Mouse (Mus musculus): ENCODE measurements at regions not wholly inside any gene's neighbourhood (a gene's known extent, or its start where the extent isn't known, plus 50 kb on each side); places are given as distances from the start of the nearest gene placed in this dataset.

DNA sequence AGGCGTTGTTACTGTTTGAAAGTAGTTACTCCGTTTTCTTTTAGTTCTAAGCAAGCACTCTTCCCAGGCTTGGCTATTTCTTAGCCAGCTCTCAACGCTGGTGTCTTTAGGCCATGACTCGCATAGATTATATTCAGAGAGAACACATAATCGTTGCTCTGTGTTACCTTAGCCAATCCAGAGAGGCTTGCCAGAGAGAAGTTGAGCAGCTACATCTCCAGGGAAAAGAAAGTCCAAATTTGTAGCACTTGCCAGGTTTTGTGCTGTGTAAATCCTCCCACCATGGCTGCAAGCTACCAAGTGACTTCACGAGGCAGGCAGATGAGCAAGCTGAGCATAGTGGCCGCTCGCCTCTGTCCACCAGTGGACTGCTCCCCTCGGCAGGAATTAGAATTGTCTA, 163.3 kb upstream of the Fn1 start:
- DNase-seq, result no peak

DNA sequence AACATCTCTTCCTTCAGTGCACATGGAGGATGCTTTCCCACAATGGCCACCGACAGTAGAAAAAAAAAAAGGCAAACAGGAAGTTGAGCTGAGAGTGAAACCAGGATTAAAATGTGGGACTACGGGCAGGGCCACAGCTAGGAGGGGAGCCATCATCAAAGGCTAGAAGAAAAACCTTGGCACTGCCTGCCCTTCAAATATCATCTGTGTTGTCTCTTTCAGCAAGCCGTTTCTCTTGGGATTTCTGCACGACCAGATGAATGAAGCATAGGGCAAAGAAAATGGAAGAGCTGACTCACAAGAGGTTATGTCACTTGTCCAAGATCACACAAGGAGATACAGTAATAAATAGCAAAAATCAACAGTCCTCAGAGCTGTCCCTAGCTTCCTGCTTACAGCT, 161.1 kb upstream of the Fn1 start:
- DNase-seq, result no peak

DNA sequence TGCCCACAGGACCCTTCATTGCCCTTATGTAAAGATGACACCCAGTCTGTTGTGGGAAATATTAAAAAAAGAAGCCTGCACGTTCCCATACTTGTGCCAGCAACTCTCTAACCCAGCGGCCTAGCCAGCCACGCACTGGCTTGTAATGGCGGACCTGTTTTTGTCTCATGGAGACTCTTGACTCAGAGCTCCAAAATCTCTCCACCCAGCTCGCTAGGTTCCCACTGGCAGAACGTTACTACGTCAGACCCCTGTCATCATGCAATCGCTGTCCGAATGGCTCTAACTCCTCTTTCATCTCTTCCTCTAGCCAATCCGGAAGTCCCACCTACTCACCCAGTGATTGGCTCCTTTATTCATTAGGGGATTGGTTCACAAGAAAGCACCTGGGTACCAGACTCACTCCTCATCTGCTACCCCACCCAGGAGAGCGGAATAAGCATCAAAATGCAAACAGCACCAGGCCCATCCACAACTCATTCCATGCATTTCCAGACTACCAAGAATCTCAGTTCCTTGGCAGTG, 159.2 kb upstream of the Fn1 start:
- no peak for DNase-seq

DNA sequence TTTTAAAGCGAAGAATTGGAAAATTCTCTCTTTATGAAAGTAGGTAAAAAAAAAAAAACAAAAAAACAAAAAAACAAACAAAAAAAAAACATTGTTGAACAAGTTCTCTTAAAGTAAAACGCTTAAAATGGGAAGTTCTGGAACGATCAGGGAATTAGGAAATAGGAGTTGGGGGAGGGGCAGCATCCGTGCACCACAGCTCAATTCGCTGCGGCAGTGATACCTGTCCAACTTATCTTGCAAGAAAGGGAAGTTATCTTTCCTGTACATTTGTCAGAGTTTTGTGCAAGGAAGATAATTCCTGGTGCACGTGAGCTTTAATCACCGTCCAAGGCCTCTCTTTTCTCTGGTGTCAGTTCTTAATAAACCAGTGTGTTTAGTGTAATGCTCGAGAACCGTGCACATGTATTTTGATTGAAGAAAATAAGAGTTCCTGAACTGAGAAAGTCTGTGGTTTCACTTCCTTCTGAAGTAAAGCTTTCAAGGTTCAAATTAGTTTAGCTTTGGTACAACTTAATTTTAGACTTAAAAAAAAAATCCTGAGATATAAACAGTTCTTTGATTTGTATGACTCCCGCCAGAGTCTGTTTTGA, 158.3 kb upstream of the Fn1 start:
- no peak for DNase-seq

DNA sequence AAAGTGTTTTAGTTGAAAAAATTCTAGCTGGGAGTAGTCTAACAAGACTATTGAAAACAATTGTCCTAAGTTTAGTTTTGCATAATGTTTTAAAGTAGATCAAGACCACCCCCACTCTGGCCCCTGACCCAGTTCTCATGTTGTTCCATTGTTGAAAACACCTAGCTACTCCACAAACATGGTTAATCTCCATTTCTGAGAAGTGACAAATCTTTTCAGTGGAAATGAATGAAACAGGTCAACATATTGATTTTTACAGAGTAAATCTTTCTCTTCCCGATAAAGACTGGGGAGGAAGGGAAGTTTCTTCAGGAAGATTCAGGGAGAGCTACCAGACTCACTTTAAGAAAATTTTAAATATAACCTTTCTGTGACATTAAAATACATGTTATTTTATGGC, 155.0 kb upstream of the Fn1 start:
- DNase-seq, result no peak

DNA sequence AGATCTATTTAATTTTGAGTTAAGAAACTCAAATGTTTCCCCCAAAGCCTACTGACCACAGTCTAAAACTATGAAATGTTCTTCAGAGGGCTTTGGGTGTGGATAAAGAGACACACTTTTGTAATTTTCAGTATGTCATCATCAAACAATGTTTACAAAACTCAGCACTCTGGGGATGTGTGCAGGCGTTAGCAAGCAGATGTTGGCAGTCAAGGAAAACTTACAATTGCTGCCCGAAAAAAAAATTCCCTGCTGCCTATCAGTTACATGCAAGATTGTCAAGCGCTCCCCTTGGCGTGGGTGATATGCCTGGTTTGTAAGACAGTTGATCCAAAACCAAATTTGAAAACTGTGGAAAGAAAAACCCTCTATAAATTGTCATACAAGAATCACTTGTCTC, 154.6 kb upstream of the Fn1 start:
- DNase-seq, result no peak

DNA sequence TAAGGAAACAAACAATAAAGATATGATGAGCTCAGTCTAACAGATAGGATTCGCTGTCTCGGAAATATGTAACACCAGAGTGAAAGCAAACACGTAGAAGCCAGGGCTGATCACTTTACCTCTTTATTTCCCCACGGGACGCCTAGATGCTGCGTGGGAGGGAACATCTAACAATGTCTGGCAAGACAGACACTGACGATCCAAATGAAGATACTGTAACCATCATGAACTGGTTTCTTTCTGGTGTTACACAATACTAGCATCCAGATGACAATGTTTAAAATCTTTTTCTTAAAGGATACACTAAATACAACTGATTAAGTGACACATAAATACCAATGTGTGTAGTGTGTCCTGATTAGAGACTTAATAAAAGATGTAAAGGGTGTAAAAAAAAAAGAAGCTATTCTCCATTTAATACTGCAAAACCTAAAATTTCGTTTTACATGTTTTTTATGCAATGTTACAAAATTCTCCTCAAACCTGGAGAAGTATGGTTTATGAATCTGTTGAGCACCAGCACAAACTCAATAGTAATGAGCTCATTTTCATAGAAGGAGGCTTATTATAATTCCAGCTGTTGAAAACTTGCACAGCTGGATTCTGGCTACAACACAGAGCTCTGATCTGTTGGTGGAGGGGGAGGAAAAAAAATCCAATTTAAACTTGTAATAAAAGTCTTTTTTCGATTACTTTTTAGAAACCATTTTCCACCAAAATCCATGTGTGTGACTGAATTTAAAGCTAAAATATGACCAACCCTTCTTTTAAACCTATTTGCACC, 148.5 kb upstream of the Fn1 start:
- DNase-seq, result no peak

DNA sequence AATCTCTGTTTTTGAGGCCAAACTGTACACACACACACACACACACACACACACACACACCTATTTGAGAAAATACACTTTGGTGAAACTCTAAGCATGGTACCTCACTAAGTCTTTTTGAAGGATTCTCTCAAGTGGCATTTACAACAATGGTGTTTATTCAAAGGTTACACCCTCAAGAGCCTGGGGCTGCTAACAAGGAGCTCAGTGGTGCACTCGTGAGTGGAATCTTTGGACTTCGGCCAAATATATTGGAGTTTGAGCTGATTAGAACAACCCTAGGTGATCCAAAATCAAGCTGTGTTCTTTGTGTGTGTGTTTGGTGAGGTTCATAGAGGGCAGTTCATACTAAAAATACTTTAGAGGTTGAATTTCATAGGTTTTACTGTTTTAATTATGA, 147.6 kb upstream of the Fn1 start:
- DNase-seq, result no peak

DNA sequence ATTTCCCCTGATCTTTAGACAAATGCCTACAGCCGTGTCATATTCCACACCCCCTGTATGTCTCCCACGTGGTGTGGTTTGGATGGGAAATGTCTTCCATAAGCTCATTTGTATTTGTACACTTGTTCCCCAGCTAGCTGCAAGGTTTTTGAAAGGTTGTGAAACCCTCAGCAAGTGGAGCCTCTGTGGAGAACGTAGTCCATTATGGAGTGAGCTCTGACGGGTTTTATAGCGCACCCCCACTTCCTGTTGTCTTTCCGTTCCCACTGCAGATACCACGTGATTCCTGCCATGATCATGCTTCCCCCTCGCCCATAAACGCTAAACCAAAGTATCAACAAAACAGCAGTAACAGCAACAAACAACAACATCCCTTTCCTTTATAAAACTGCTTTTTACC, 145.6 kb upstream of the Fn1 start:
- DNase-seq, result no peak

DNA sequence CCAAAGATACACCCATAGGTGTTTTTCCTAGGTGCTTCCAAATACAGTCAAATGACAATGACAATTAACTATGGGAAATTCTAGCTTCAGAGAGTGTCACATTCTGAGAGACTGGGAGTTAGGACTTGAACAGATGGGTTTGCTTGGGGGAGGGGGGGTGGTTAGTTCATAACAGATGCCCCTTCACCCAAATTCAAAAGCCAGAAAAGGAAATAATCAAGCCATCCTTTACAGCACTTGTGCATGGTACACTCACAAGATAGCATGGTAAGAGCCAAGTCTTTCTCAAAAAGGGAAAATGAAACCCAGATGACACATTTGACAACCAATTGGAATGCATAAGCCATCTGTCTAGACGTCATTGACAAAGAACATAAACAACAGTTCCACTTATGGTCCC, 135.4 kb upstream of the Fn1 start:
- no peak for DNase-seq

DNA sequence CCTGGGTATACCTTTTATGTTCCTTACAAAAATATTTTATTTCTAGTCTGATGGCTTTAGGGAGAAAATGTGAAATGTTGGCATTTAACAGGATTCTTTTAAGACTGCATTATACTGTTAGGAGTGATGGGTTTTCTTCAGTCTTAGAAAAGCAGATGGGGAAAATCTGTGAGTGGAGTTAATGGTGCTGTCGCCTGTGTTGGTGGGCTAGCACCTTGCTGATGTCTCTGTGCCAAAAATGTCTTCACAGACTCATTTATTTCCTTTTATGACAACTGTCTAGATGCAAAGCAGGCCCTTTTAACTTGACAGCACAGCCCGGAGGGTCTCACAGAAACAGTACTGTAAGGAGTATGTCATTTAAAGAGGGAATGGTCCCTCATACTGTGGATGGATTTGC, 131.9 kb upstream of the Fn1 start:
- DNase-seq, result no peak

DNA sequence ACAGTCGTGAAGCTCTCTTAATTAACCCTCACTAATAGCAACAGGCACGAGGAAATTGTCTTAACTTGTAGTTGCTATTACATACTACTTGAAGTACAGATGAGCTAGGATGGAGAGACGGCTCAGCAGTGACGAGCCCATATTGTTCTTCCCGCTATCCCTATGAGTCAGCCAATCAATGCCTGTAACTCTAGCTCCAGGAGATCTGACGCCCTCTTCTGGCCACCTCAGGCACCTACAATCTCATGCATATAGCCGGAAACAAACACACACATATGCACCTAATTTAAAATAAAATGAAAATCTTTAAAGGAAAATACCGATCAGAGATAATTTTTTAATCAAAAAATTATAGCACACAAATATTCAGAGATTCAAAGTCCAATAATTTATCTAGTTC, 125.3 kb upstream of the Fn1 start:
- DNase-seq, result no peak

DNA sequence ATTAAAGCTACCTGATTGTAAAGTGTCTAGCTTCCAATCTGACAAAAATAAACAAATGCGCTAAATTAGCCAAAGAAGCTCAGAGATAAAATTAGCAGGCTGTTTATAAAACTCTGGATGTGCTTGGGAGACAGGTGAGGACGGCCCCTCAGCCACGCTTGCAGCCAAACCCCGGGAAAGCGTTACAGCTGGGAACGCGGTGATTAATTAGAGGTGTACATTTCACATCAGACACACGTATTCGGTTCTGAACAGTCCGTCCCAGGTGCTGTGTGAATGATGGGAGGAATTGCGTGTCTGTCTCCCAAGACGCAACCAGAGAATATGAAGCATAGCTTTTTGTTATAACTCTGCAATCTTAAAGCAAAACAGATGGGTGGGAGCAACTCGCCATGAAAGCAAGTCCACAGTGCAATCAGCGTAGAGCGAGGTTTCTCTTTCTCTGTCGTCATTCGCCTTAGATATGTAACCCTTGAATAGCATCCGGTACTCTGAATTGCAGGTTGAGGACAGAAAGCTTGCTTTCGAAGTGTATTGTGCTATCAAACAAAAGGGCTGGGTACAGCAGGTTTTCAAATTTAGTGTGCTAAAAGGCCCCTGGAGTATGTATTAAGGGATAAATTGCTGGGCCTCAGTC, 123.0 kb upstream of the Fn1 start:
- DNase-seq, result no peak

DNA sequence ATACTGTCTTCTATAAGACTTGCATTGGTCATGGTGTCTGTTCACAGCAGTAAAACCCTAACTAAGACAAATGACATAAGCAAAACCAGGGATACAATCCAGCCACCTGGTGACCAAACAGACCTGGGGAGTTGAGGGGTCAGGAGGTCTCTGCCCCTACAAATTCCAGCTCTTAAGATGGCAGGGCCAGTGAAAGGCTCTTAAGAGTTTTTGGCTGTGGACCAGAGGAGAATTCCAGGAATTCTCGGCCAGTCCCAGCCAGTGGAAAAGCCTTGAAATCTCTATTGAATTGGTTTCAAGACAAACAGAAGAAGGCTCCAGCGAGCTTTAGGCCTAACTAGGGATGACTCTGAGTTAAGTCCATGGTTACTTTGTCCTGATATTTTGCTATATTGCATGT, 119.5 kb upstream of the Fn1 start:
- no peak for DNase-seq

DNA sequence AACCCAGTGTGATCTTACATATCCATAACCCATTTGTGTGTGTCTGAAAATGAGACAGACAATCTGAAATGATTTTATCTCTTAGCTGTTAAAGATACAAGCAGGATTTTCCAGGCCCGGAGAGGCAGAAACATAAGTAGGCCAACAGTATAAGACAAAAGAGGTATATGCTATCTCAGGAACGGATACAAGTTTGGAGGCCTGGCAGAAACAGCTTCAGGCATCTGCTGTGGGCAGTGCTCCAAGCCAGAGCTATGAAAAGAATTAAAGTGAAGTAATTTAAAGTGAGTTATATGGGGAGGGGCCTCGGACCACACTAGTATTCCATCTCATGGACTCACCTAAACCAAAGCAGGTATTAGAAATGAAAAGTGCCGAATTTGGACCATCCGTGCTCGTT, 118.8 kb upstream of the Fn1 start:
- DNase-seq, result no peak

DNA sequence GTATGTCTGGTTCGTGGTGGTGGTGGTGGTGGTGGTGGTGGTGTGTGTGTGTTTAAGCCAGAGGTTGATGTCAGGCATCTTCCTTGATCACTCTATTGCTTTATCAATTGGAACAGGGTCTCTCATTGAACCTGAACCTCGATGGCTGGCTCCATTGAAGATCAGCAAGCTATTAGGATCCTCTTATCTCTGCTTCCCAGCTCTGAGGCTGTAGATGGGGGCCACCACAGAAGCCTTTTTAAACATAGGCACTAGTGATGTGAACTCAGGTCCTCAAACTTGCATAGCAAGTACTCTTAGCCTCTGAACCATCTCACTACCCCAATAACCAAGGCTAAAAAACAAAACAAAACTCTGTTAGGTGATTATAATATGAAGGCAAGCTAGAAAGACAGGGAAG, 116.6 kb upstream of the Fn1 start:
- no peak for DNase-seq

DNA sequence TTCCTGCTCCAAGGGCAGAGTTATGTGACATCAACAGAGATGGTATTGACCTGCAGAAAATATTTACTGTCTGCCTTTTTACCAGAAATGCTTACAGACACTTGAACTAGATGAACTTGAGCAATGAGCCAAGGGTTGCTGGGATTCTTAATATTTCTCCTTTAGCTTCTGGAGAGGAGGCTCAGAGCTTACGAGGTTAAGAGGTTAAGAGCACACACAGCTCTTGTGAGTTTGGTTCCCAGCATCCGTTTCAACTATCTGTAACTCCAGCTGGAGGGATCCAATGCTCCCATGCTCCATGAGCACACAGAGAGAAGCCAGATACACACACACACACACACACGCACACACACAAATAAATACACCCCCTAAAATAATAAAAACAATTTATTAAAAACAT, 114.7 kb upstream of the Fn1 start:
- no peak for DNase-seq

DNA sequence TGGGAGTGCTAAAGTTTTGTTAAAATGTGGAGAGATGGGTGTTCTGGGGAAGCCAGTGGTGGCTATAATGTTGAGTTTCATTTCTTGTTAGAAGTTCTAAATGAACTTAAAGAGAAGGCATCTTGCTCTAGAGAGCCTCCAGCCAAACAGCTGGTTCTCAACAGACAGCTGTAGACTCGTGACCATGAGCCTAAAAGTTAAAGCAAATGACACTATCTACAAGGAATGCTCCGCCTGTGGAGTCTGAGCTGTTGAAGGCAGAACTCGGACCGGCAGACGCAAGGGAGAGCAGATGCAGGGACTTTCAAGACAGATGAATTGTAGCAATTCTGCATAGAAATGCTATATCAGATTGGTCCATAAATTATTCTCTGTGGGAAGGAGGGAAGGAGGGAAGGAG, 114.1 kb upstream of the Fn1 start:
- no peak for DNase-seq

DNA sequence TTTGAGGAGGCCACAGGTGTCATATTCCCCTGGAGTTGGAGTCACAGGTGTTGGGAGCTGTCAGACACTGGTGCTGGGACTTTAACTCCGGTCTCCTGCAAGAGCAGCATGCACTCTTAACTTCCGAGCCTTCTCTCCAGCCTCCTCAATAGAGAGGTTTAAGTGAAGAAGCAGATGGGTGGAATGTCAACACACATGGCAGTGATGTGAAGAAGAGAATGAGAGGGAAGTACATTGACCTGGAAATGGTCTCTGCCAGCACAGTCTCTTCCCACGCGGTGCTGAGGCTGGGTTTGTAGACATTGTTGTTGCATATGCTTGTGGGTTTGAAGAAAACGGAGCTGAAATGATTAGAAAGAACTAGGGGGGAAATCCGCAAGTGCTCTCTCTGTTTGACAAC, 112.0 kb upstream of the Fn1 start:
- no peak for DNase-seq

DNA sequence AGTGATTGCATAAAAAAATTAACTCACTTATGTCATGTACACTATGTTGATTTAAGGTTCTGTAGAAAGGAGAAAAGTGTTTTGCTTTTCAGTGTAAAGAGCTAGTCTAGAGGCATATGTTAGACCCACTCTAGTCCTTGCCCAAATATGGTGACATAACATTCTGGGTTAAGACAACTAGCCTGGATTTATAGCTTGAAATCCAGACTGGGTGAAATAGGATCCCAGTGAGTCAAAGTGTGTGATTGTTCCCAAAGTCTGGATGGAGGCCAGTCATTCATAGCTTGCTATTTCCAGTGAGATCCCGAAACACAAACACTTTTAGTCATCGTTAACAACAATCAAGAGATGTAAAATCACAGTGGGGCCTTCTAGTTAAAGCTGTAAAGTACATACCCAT, 110.5 kb upstream of the Fn1 start:
- no peak for DNase-seq

DNA sequence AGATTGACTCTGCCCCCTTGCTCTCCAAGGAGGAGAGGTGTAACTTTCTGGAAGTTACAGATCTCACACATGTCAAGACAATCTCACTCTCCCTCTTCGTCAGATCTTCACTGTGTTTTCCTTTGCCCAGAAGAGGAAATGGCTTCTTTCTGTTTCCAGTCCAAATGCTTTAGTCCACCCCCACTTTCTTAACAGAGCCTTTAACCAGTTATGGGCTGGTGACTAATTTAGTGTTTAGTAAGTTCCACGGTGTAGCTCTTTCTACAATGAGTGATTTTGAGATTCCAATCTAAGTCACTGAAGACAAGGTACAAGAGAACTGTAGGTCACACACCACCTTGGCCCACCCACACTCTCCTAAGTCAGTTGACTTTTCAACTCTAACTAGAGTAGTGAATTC, 107.3 kb upstream of the Fn1 start:
- DNase-seq, result no peak

DNA sequence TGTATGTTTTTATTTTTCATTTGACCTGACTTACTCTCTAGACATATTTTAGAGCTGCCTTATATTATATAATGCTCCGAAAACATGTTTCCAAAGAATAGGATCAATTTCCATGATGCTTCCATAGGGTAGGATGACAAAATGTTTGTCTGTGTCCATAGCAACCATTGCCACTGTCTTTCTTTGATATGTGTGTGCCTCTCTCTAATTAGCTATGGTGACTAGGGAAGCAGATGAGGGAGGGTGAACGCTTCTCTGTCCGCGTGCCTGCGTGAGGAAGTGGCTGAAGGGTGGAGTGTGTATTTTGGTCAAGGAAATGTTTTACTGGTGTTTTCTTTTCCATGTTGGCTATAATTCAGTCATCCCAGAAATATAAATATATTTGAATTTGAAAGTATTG, 104.2 kb upstream of the Fn1 start:
- DNase-seq, result no peak

DNA sequence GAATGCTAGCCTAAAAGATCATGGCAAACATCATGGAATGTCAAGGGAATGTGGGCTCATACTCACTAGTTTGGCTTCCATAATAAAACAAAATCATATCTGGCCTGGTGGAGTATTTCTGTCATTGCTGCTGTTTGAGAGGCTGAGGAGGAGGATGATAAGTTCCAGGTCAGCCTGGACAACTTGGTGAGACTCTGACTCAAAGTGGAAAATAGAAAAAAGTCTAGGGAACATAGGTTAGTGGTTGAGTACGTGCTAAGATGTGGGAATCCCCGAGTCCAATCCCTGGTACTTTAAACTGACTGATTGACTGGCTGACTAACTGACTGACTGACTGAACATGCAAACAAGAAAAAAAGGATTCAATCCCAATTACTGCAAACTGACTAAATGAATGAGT, 103.2 kb upstream of the Fn1 start:
- DNase-seq, result no peak

DNA sequence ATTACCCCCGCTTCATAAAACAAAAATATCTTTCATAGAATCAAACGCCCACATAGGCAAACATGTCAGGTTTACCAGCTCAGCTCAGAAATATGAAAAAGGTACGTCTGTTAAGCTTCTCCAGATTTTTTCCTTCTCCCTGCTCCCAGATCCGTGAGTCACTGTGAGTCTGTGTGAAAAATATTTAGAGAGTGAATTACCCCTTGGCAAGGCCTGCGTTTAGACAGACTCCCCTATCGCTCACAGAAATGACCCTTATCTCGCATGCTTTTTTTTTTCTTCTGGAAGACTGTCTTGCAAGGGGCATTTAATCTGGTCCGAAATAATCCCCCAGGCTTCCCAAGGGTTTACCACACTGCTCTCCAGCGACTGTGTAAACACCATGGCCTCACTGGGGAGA, 102.4 kb upstream of the Fn1 start:
- DNase-seq, result no peak

DNA sequence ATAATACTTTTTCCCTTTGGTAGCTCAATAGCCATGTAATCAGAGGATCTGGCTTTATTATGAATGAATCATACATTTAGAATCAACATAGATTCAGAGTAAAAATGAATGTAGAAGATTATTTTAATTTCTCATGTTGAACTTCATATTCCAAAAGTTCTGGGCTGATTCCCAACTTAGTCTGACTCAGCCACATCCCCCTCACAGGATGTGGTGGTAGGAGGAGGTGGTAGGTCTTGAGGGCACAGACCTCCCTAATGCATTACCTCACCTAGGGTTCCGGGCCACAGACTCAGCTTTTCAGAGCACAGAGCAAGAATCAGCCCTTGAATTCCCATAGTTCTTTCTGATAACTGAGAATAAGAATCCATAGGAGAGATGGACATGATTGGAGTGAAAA, 99.4 kb upstream of the Fn1 start:
- DNase-seq, result no peak
